Mouse (Mus musculus) urinary bladder, postnatal 14 days (tissue): ENCODE measurements at regions not wholly inside any gene's neighbourhood (a gene's known extent, or its start where the extent isn't known, plus 50 kb on each side); places are given as distances from the start of the nearest gene placed in this dataset.
A peak's percentile ranks its signal among the peaks of the same experiment; 100 is the strongest.
"Not testable (repeated sequence)": the region's sequence is repeated elsewhere in the genome, so short reads cannot be mapped to it uniquely, and the experiment has no call there.

ENCODE experiments used
- DNase-seq: peaks from one replicate; pipeline ENCODE4 v3.0.0; 2021; ENCODE audit warnings: low spot score

DNA sequence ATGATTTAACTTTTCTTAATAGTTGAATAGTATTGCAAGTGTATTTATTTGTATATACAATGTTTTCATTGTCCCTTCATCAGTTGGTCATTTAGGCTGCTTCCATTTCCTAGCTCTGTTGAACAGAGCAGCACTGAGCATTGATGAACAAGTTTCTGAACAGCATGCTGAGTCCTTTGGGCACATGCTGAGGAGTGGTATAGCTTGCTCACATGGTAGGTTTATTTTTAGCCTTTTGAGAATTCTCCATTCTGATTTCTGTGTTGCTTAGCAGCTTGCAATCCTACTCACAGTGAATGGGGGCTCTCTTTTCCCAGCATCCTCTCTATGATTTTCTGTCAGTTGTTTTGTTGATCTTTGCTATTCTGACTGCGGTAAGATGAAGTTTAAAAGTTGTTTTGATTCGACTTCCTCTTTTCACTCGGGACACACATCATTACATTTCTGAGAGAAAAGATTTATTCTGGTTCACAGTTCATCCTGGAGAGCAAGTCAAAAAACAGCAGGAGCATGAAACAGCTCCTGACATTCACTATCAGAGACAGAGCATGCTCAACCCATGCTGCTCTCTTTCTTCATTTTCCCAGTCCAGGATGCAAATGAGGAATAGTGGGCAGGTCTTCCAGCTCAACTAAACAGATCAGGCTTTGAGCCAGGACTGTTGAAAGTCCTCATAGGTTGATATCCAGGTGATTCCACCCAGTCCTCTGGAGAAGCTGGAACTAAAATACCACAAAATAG is 413.1 kb downstream of the Gm37988 start:
- DNase-seq = no peak

GRCm38 (mm10) chr1:5227866-5228265 is 420.2 kb downstream of the Gm37988 start:
- no peak for DNase-seq

DNA sequence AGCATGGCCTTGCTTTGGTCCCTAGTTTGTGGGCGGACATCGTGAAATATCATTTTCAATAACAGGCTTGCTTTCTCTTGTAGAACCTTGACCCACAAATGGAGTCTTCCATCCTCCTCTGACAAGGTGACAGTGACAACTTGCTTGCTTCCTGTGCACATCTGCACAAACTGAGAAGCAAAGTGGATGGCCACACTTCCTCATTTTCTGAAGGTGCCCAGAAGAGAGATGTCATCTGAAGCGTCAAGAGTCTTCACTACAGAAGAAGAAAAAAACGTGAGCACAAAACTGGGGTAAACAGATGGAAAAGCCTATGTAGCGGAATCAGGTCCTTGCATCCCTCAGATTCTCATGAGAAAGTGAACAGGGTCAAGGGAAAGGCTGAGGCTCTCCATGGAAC is 423.5 kb downstream of the Gm37988 start:
- DNase-seq = no peak

DNA sequence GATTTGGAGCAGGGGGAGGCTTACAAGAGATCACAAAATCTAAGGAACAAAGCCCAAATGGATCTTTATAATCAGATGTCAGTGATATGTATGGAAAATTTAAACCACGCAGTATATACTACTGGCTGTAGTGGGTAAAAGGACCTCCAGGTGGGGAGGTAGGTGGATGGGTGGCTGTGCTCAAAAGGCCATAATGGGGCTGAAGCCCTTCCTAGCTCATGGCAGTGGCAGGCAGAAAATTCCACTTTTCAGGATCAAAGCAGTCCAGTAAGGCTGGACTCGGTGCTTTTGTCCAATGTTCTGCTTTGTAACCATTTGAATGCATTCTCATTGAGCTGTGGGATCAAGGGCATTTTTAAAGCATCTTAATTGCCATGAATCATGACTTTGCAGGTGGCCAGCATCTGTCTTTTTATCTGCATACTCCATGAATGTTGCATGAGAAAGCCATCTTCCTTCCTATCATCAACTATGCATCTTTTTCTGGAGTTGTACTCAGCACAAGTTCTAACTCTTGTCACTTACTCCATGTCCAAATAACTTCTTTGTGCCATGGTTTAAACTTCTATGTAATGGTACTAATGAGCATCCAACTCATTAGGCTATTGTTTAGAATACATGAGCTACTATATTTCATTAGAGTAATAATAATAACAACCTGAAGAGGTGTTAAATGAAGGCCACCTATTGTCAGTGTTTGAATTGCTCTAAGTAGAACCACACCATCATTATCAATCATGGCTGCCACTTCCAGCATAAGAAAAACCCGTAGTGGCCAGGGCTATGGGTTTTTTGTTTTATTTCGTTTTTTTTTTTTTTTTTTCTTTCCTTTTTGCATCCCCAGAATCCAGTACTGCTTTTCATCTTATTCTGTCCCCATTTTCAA is 424.5 kb downstream of the Gm37988 start:
- no peak for DNase-seq

- DNase-seq = no peak
Measured at GRCm38 (mm10) chr1:5232847-5233245, 425.2 kb downstream of the Gm37988 start.

- no peak for DNase-seq
Measured at GRCm38 (mm10) chr1:5243186-5243585, 435.5 kb downstream of the Gm37988 start.

DNA sequence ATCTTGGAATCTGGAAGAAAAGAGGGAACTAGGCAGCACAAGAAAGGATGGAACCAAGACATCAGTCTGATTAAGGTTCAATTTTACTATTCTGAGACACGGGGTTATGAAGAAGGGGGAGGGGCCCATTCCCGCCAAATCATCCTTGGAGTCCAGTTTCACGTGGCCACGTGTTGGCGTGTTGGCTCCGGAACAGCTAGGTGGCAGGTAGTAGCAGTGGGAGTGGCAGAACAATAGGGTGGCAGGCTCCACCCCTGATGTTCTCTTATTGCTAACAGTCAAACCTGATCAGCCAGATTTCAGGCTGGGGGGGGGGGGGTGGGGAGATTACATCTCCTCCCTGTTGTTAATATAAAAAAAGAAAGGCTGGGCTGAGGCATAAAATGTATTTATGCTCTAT is 453.2 kb downstream of the Gm37988 start:
- DNase-seq = peak; percentile 27

DNA sequence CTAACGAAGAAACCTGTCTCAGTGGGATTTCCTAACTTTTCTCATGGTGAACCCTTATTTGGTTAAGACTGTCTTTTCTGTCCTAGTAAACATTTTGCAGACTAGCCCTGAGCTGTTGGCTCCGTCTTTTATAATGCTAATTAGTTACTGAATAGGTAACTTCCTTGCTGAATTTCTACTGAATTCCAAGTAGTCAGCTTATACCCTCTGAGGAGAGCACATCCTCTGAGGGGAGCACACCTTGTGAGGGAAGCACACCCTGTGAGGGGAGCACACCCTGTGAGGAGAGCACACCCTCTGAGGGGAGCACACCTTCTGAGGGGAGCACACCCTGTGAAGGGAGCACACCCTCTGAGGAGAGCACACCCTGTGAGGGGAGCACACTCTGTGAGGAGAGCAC is 453.6 kb downstream of the Gm37988 start:
- not testable (repeated sequence) for DNase-seq

DNA sequence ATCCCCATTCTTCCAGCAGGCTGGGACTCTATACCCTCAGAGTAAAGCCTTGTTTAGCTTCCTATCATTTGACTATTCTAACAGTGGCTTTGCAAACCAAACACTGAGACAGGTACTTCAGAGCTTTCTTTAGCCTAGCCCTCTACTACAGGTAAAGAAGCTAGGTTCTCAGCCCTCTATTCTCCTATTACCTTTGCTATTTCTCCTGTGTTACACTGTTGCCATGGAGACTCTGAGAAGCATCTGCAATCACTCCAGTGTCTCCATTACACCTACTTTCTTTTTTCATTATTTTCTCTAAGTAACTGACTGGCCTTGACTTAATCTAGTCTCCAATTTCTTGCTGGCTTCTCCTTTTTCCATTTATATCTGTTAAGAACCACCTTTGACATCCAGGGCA is 466.2 kb downstream of the Gm37988 start:
- DNase-seq = no peak

DNA sequence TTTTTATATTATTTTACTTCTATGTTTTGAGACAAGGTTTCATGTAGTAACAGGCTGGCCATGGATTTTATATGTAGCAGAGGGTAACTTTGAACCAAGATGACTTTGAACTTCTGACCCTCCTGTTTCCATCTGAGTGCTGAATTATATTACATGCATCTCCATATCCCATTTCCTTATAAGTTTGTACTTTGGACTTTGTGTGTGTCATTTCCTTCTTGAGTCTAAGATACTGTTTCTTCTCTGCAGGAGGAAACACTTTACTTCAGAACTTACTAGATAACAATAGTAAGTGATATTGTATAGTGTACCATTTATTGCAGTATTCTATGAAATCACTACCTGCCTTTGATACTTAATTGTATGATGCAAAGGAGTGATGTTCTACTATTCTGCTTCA is 486.9 kb downstream of the Gm37988 start:
- no peak for DNase-seq

DNA sequence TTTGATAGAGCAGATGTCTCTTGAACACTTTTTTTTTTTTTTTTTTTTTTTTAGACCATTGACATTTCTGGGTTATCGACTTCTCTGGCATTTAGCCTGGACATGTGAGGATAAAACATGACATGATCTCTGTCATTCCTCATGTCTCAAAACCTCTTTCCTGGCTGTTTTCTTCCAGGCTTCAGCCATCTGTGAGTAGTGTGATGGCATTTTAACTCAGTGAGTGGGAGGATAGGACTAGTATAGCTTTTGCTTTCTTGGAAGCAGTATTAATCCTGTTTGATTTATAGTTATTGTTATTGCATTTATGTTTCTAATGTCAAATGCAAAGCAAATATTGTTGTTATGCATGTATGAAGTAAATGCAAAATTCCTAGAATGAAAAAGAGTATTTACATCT is 489.9 kb downstream of the Gm37988 start:
- no peak for DNase-seq

DNA sequence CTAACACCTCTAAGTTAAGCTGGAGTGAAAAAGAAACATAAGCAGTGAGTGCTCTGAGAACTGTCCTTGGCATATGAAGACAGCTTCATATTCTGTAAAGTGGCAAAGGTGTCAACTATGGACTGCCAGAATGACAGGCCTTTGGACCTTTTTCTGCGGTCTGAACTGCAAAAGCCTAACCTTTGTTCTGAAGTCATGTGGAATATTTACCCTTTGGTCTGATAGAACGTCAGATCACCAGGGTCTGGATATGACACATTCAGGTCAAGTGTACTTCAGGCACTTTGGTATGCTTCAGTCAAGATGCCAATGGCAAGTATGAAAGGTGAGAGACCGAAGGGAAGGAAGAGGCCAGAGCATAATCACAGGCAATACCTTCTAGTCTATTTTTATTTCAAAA is 504.0 kb downstream of the Gm37988 start:
- no peak for DNase-seq

DNA sequence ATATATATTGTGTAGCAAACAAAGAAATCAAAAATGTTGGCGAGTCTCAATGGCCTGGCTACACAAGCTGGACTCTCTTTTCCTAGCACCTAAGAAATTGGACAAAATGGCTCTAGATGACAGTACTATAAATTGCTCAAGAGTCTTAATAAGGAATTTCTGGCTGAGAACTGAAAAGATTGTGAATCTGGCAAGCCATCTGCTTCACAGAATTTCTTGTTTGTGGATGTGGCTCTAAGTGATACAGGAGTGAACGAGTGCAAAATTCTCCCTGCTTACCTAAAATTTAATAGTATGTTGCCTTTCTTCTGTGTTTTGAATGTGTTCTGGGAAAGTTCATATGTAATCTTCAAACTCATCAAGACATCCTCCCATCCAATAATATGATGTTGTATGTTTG is 508.1 kb downstream of the Gm37988 start:
- no peak for DNase-seq

GRCm38 (mm10) chr1:5317088-5317487 is 509.4 kb downstream of the Gm37988 start:
- no peak for DNase-seq

DNA sequence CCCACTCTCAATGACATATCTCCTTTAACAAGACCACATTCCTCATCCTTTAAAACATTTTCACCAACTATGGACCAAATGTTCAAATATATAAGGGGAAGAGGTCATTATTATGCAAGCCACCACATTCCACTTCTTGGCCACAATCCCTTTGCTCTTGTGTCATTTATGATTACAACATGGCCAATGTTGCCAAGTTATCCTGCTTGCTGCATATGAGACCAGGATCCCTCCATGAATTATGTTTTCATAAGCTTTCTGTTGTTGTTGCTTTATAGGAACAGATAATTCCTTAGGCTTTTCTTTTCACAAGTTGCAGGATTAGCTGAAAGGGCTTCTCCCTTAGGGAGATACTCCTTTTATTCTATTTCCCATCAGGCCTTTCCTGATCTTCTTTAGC is 518.6 kb downstream of the Gm37988 start:
- no peak for DNase-seq
